Mouse (Mus musculus): ENCODE results near the gene Auts2. TPM values are rescaled to one million over a fixed set of nuclear protein-coding genes. Genes with fewer than 3 reads are reported as not detected.

Auts2 gene
- polyA plus RNA-seq, 2 experiments, result 38.3 to 50.8 TPM

- Histone ChIP-seq H3K4me1 (ENCODE audit: control insufficient read depth, insufficient read depth, low read length) (peaks cover 7% of the 10 kb centered on the region), H3K36me3 (ENCODE audit: control insufficient read depth, insufficient read depth, low read length) (no peaks in the 10 kb centered on the region), H3K9ac (ENCODE audit: low read depth, low read length, severe bottlenecking) (no peak overlapping the region), H3K9me3 (ENCODE audit: control insufficient read depth, low read length) (no peaks in the 10 kb centered on the region), H3K27me3 (ENCODE audit: control insufficient read depth, insufficient read depth, low read length) (no peaks in the 10 kb centered on the region), H3K4me2 (replicated peaks; ENCODE audit: low read depth, low read length, severe bottlenecking) (no peak overlapping the region), H3K27ac (replicated peaks; ENCODE audit: low read depth, low read length) (no peak overlapping the region), H3K4me3 (replicated peaks; ENCODE audit: low read length) (no peak overlapping the region)
- DNase-seq (ENCODE audit: low spot score) (no peak), ATAC-seq (ENCODE audit: low FRiP score, low read depth) (no peak)
- no peak for TF ChIP-seq POLR2A (IDR thresholded peaks at IDR 0.05; ENCODE audit: borderline replicate concordance, extremely low read depth, insufficient read depth, insufficient read length)
- WGBS, result 65% methylated on average over 5 of the region's 5 CpGs
Measured at GRCm38 (mm10) chr5:132314300-132314699, 228.8 kb downstream of the Auts2 start.

- H3K9ac ChIP-seq (ENCODE audit: low read depth, low read length, severe bottlenecking), result no peak overlapping the region
- no peaks in the 10 kb centered on the region for H3K36me3 ChIP-seq (ENCODE audit: control insufficient read depth, insufficient read depth, low read length)
- H3K4me2 ChIP-seq (replicated peaks; ENCODE audit: low read depth, low read length, severe bottlenecking), result no peak overlapping the region
- WGBS, result 70% methylated on average over 2 of the region's 2 CpGs
- TF ChIP-seq POLR2A (IDR thresholded peaks at IDR 0.05; ENCODE audit: borderline replicate concordance, extremely low read depth, insufficient read depth, insufficient read length), result no peak
- no peaks in the 10 kb centered on the region for H3K9me3 ChIP-seq (ENCODE audit: control insufficient read depth, low read length)
- ATAC-seq (ENCODE audit: low FRiP score, low read depth) (no peak), DNase-seq (ENCODE audit: low spot score) (no peak)
- no peak overlapping the region for H3K27ac ChIP-seq (replicated peaks; ENCODE audit: low read depth, low read length)
- no peaks in the 10 kb centered on the region; the same call in 1 of the 2 replicates for H3K4me1 ChIP-seq (ENCODE audit: control insufficient read depth, insufficient read depth, low read length)
- H3K27me3 ChIP-seq (ENCODE audit: control insufficient read depth, insufficient read depth, low read length), result no peaks in the 10 kb centered on the region
- H3K4me3 ChIP-seq (replicated peaks; ENCODE audit: low read length), result no peak overlapping the region
Measured at GRCm38 (mm10) chr5:132307000-132307399, 236.1 kb downstream of the Auts2 start.

- no peaks in the 10 kb centered on the region; the same call in 1 of the 2 replicates for H3K4me1 ChIP-seq (ENCODE audit: control insufficient read depth, insufficient read depth, low read length)
- H3K27me3 ChIP-seq (ENCODE audit: control insufficient read depth, insufficient read depth, low read length), result no peaks in the 10 kb centered on the region
- no peaks in the 10 kb centered on the region for H3K9me3 ChIP-seq (ENCODE audit: control insufficient read depth, low read length)
- H3K36me3 ChIP-seq (ENCODE audit: control insufficient read depth, insufficient read depth, low read length), result no peaks in the 10 kb centered on the region
- 24% methylated on average over 5 of the region's 5 CpGs for WGBS
- DNase-seq (ENCODE audit: low spot score), result no peak
- H3K27ac ChIP-seq (replicated peaks; ENCODE audit: low read depth, low read length), result no peak overlapping the region
- H3K9ac ChIP-seq (ENCODE audit: low read depth, low read length, severe bottlenecking), result no peak overlapping the region
- H3K4me3 ChIP-seq (replicated peaks; ENCODE audit: low read length), result no peak overlapping the region
- TF ChIP-seq POLR2A (IDR thresholded peaks at IDR 0.05; ENCODE audit: borderline replicate concordance, extremely low read depth, insufficient read depth, insufficient read length), result no peak
- no peak for ATAC-seq (ENCODE audit: low FRiP score, low read depth)
- no peak overlapping the region for H3K4me2 ChIP-seq (replicated peaks; ENCODE audit: low read depth, low read length, severe bottlenecking)
Measured at GRCm38 (mm10) chr5:132305354-132305934, 237.7 kb downstream of the Auts2 start.

GRCm38 (mm10) chr5:132302778-132303177 is 240.4 kb downstream of the Auts2 start:
- DNase-seq (ENCODE audit: low spot score) (no peak), ATAC-seq (ENCODE audit: low FRiP score, low read depth) (no peak)
- Histone ChIP-seq H3K36me3 (ENCODE audit: control insufficient read depth, insufficient read depth, low read length) (no peaks in the 10 kb centered on the region), H3K9me3 (ENCODE audit: control insufficient read depth, low read length) (no peaks in the 10 kb centered on the region), H3K9ac (ENCODE audit: low read depth, low read length, severe bottlenecking) (no peak overlapping the region), H3K4me2 (replicated peaks; ENCODE audit: low read depth, low read length, severe bottlenecking) (no peak overlapping the region), H3K27me3 (ENCODE audit: control insufficient read depth, insufficient read depth, low read length) (no peaks in the 10 kb centered on the region), H3K27ac (replicated peaks; ENCODE audit: low read depth, low read length) (no peak overlapping the region), H3K4me3 (replicated peaks; ENCODE audit: low read length) (no peak overlapping the region), H3K4me1 (ENCODE audit: control insufficient read depth, insufficient read depth, low read length) (no peaks in the 10 kb centered on the region; the same call in 1 of the 2 replicates)
- TF ChIP-seq POLR2A (IDR thresholded peaks at IDR 0.05; ENCODE audit: borderline replicate concordance, extremely low read depth, insufficient read depth, insufficient read length), result no peak
- WGBS, result 86% methylated on average over 4 of the region's 4 CpGs

- Histone ChIP-seq H3K27me3 (ENCODE audit: control insufficient read depth, insufficient read depth, low read length) (no peaks in the 10 kb centered on the region), H3K27ac (replicated peaks; ENCODE audit: low read depth, low read length) (no peak overlapping the region), H3K4me1 (ENCODE audit: control insufficient read depth, insufficient read depth, low read length) (no peaks in the 10 kb centered on the region; the same call in 1 of the 2 replicates), H3K36me3 (ENCODE audit: control insufficient read depth, insufficient read depth, low read length) (no peaks in the 10 kb centered on the region), H3K4me2 (replicated peaks; ENCODE audit: low read depth, low read length, severe bottlenecking) (no peak overlapping the region), H3K9me3 (ENCODE audit: control insufficient read depth, low read length) (no peaks in the 10 kb centered on the region), H3K4me3 (replicated peaks; ENCODE audit: low read length) (no peak overlapping the region), H3K9ac (ENCODE audit: low read depth, low read length, severe bottlenecking) (no peak overlapping the region)
- 54% methylated on average over 4 of the region's 4 CpGs for WGBS
- no peak for ATAC-seq (ENCODE audit: low FRiP score, low read depth)
- TF ChIP-seq POLR2A (IDR thresholded peaks at IDR 0.05; ENCODE audit: borderline replicate concordance, extremely low read depth, insufficient read depth, insufficient read length), result no peak
- DNase-seq (ENCODE audit: low spot score), result no peak
Measured at GRCm38 (mm10) chr5:132300794-132301193, 242.3 kb downstream of the Auts2 start.

Data from limb, embryonic 14.5 days (tissue).